Mouse (Mus musculus): ENCODE measurements at regions not wholly inside any gene's neighbourhood (a gene's known extent, or its start where the extent isn't known, plus 50 kb on each side); places are given as distances from the start of the nearest gene placed in this dataset.

GRCm38 (mm10) chr4:62888736-62889135 is 76.6 kb upstream of the Zfp618 start:
- no peak for DNase-seq (ENCODE audit: low read depth, low spot score)

GRCm38 (mm10) chr4:62889708-62890107 is 75.7 kb upstream of the Zfp618 start:
- DNase-seq (ENCODE audit: low read depth, low spot score) = peak; percentile 47

GRCm38 (mm10) chr4:62890588-62891580 is 74.5 kb upstream of the Zfp618 start:
- DNase-seq (ENCODE audit: low read depth, low spot score) = no peak

- no peak for DNase-seq (ENCODE audit: low read depth, low spot score)
Measured at GRCm38 (mm10) chr4:62912891-62913290, 52.5 kb upstream of the Zfp618 start.
